Mouse (Mus musculus) hindbrain, postnatal 0 days (tissue): ENCODE measurements at regions not wholly inside any gene's neighbourhood (a gene's known extent, or its start where the extent isn't known, plus 50 kb on each side); places are given as distances from the start of the nearest gene placed in this dataset.
A peak's percentile ranks its signal among the peaks of the same experiment; 100 is the strongest.

Experiments used
- ATAC-seq: fragments of 200-750 bp; cut with Nextera tagmentation; 2 replicates; pipeline ENCODE4 v1.8.0; 2017; ENCODE audit warnings: mild to moderate bottlenecking, moderate TSS enrichment, moderate library complexity
- DNase-seq: peaks from one replicate; pipeline ENCODE4 v3.0.0-alpha.2; 2015; ENCODE audit warnings: low spot score
- H3K27ac ChIP-seq: fragments of 300-500 bp; sonication (generic); 2 replicates; pipeline ENCODE4 v1.5.1; 2014; ENCODE audit warnings: mild to moderate bottlenecking
- H3K27me3 ChIP-seq: fragments of 300-500 bp; sonication (generic); 2 replicates; pipeline ENCODE4 v1.6.1; 2014; ENCODE audit warnings: low read length, mixed read lengths; ENCODE audit not compliant: insufficient read depth
- H3K36me3 ChIP-seq: fragments of 300-500 bp; sonication (generic); 2 replicates; pipeline ENCODE4 v1.6.1; 2014; ENCODE audit warnings: low read length, mixed read lengths; ENCODE audit not compliant: insufficient read depth
- H3K4me1 ChIP-seq: fragments of 300-500 bp; sonication (generic); 2 replicates; pipeline ENCODE4 v1.6.1; 2014; ENCODE audit warnings: antibody characterized with exemption, low read length, mixed read lengths; ENCODE audit not compliant: insufficient read depth
- H3K4me2 ChIP-seq: fragments of 300-500 bp; sonication (generic); 2 replicates; pipeline ENCODE4 v1.6.1; 2014; ENCODE audit warnings: low read depth, mild to moderate bottlenecking, low read length, moderate library complexity, mixed read lengths
- H3K4me3 ChIP-seq: fragments of 300-500 bp; sonication (generic); 2 replicates; pipeline ENCODE4 v1.5.1; 2014; ENCODE audit warnings: low read length
- H3K9ac ChIP-seq: fragments of 300-500 bp; sonication (generic); replicated peaks from 2 replicates; pipeline ENCODE4 v1.6.1; 2014; ENCODE audit warnings: mild to moderate bottlenecking, low read length, moderate library complexity, mixed read lengths
- H3K9me3 ChIP-seq: fragments of 300-500 bp; sonication (generic); 2 replicates; pipeline ENCODE4 v1.6.1; 2016; ENCODE audit warnings: low read length, mixed read lengths
- CTCF ChIP-seq: IDR thresholded peaks from 2 replicates; pipeline ENCODE4 v1.5.1; 2016; ENCODE audit warnings: antibody characterized with exemption, control low read depth, low read depth
- WGBS: fragments of 180-500 bp; shearing (Covaris S2); extraction: QIAGEN DNeasy Blood & Tissue Kit; methylation state at CpG from one replicate; pipeline ENCODE4 v1.1.7; 2014; 5-methylcytosine and 5-hydroxymethylcytosine counted together

DNA sequence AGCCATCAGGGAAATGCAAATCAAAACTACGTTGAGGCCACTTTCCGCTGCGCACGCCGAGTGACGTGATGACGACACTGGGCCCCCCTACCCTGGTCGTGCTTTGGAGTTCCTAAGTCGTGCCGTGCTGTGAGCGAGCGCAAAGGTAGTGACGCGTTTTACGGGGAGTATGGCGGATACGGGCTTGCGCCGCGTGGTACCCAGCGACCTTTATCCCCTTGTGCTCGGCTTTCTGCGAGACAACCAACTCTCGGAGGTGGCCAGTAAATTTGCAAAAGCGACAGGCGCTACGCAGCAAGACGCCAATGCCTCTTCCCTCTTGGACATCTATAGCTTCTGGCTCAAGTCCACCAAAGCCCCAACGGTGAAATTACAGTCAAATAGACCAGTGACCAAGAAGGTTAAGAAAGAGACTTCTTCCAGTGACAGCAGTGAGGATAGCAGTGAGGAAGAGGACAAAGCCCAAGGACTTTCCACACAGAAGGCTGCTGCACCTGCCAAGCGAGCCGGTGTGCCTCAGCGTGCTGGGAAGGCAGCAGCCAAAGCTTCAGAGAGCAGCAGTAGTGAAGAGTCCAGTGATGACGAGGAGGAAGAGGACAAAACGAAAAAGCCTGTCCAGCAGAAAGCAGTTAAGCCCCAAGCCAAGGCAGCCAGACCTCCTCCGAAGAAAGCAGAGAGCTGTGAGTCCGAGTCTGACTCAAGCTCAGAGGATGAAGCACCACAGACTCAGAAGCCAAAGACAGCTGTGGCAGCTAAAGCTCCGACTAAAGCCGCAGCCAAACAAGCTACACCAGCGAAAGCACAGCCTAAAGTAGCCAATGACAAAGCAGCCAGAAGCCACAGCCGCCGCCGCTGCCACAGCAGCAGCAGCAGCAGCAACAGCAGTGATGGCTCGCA is 123.3 kb upstream of the Agtr2 start:
- no peaks in the 10 kb centered on the region for H3K4me1 ChIP-seq
- peak overlapping the region; percentile 39 for H3K4me3 ChIP-seq
- 31% methylated on average over 43 of the region's 43 CpGs for WGBS
- peak overlapping the region; percentile 61 for H3K4me2 ChIP-seq
- peak; percentile 79 for DNase-seq
- no peaks in the 10 kb centered on the region for H3K9me3 ChIP-seq
- peak; percentile 97 for ATAC-seq
- H3K27ac ChIP-seq, result peak overlapping the region; percentile 84
- H3K9ac ChIP-seq, result peak overlapping the region; percentile 46
- no peak for TF ChIP-seq CTCF
- H3K27me3 ChIP-seq, result no peaks in the 10 kb centered on the region
- H3K36me3 ChIP-seq, result no peaks in the 10 kb centered on the region

GRCm38 (mm10) chrX:21385221-21385620 is 99.1 kb upstream of the Agtr2 start:
- no peak overlapping the region for H3K4me3 ChIP-seq
- no peak for ATAC-seq
- no peaks in the 10 kb centered on the region for H3K4me1 ChIP-seq
- peak; percentile 59 for TF ChIP-seq CTCF
- H3K9me3 ChIP-seq, result no peaks in the 10 kb centered on the region
- WGBS, result 10% methylated on average over 2 of the region's 2 CpGs
- no peak overlapping the region for H3K27ac ChIP-seq
- no peak overlapping the region for H3K4me2 ChIP-seq
- H3K9ac ChIP-seq, result no peak overlapping the region
- H3K27me3 ChIP-seq, result no peaks in the 10 kb centered on the region
- H3K36me3 ChIP-seq, result no peaks in the 10 kb centered on the region
- peak; percentile 5 for DNase-seq

- no peak overlapping the region for H3K4me3 ChIP-seq
- H3K27me3 ChIP-seq, result no peaks in the 10 kb centered on the region
- H3K27ac ChIP-seq, result no peak overlapping the region
- no peak for TF ChIP-seq CTCF
- H3K36me3 ChIP-seq, result no peaks in the 10 kb centered on the region
- WGBS, result 72% methylated on average over 1 of the region's 1 CpGs
- no peak overlapping the region for H3K9ac ChIP-seq
- H3K4me2 ChIP-seq, result no peak overlapping the region
- no peaks in the 10 kb centered on the region for H3K9me3 ChIP-seq
- no peak for DNase-seq
- no peaks in the 10 kb centered on the region for H3K4me1 ChIP-seq
- no peak for ATAC-seq
Observed at GRCm38 (mm10) chrX:21389992-21390391, 94.4 kb upstream of the Agtr2 start.

DNA sequence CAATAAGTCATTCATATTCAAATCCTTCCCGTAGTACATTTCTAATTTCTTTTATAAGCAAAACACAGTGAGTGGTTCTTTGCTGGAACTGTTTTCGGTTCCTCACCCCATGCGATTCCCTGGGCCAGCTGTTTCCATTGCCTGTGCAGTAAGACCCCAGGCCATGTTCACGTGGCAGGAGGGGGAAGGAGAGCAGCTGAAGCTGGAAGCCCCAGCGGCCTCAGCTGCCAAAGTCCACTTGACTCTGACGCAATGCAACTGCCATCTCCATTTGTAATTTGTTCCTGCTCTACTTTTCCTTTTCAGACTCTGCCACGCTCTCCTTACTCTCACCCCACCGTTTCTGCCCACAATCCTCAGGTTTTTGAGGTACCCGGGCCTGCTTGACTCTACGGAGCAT is 91.1 kb upstream of the Agtr2 start:
- Histone ChIP-seq H3K36me3 (no peaks in the 10 kb centered on the region), H3K27me3 (no peaks in the 10 kb centered on the region), H3K9me3 (no peaks in the 10 kb centered on the region), H3K4me1 (no peaks in the 10 kb centered on the region), H3K27ac (no peak overlapping the region), H3K9ac (no peak overlapping the region), H3K4me2 (no peak overlapping the region), H3K4me3 (no peak overlapping the region)
- WGBS, result 74% methylated on average over 10 of the region's 10 CpGs
- ATAC-seq (no peak), DNase-seq (no peak)
- no peak for TF ChIP-seq CTCF

- Histone ChIP-seq H3K4me2 (no peak overlapping the region), H3K9me3 (no peaks in the 10 kb centered on the region), H3K4me3 (no peak overlapping the region), H3K4me1 (no peaks in the 10 kb centered on the region), H3K27me3 (no peaks in the 10 kb centered on the region), H3K27ac (no peak overlapping the region), H3K9ac (no peak overlapping the region), H3K36me3 (no peaks in the 10 kb centered on the region)
- peak; percentile 42 for TF ChIP-seq CTCF
- DNase-seq (no peak), ATAC-seq (no peak)
- WGBS, result 59% methylated on average over 4 of the region's 4 CpGs
Observed at GRCm38 (mm10) chrX:21424797-21425196, 59.5 kb upstream of the Agtr2 start.

GRCm38 (mm10) chrX:21428081-21428480 is 56.3 kb upstream of the Agtr2 start:
- ATAC-seq, result no peak
- 66% methylated on average over 3 of the region's 3 CpGs for WGBS
- H3K27ac ChIP-seq, result no peak overlapping the region
- H3K4me3 ChIP-seq, result no peak overlapping the region
- no peaks in the 10 kb centered on the region for H3K36me3 ChIP-seq
- no peaks in the 10 kb centered on the region for H3K9me3 ChIP-seq
- DNase-seq, result no peak
- H3K9ac ChIP-seq, result no peak overlapping the region
- H3K4me1 ChIP-seq, result no peaks in the 10 kb centered on the region
- no peaks in the 10 kb centered on the region for H3K27me3 ChIP-seq
- TF ChIP-seq CTCF, result no peak
- no peak overlapping the region for H3K4me2 ChIP-seq

DNA sequence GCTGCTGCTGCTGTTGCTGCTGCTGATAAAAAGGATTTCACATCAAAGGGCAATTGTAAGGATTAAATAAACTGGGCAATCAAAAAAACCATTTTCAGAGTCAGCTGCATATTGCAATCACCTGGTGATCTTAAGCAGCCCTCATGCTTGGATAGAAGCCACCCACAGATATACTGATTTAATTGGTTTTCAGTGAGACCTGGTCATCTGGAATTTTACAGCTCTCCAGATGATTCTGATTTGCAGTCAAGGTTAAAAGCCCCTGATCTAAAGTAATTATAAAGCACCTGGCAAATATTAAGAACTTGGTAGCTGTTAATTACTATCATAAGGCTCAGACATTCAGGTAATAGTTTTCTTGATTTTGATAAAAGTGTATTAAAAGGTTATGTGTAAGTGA is 50.8 kb upstream of the Agtr2 start:
- no peak overlapping the region for H3K4me3 ChIP-seq
- DNase-seq (no peak), ATAC-seq (no peak)
- no peaks in the 10 kb centered on the region for H3K9me3 ChIP-seq
- no peak overlapping the region for H3K27ac ChIP-seq
- H3K9ac ChIP-seq, result no peak overlapping the region
- no peaks in the 10 kb centered on the region for H3K36me3 ChIP-seq
- no peak for TF ChIP-seq CTCF
- H3K4me2 ChIP-seq, result no peak overlapping the region
- no peaks in the 10 kb centered on the region for H3K4me1 ChIP-seq
- H3K27me3 ChIP-seq, result no peaks in the 10 kb centered on the region
